Mouse (Mus musculus): ENCODE data around the gene Olfr1257. TPM values are rescaled to one million over a fixed set of nuclear protein-coding genes. Genes with fewer than 3 reads are reported as not detected.
"Not testable (repeated sequence)": the region's sequence is repeated elsewhere in the genome, so short reads cannot be mapped to it uniquely, and the experiment has no call there.

The Olfr1257 gene
- polyA plus RNA-seq (2012; rRNA removed): not detected in 2 replicates

DNA sequence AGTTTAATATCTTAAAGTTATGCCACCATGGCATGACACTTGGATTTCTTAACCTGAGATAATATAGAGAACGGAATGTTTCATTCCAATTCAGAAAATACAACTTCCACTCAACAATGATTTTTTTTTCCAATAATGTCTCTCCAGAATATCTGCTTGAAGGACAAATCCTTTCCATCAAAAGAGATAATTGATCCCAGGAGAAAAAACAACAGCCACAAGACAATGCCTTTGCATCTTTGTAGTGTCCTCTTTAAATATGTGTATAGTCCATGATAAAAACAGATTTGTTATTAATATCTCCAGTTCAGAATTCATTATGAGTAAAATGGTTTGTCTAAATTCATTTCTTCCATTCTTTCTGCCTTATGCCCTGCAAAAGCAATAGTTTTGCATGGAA, at the start of gene Olfr1257:
Gene Olfr1257 (plus strand): TSS at position 301 of the 400 bp plus-strand sequence.
- DNase-seq (ENCODE audit: extremely low spot score in 1 of 2, low spot score in 1 of 2): no peak

DNA sequence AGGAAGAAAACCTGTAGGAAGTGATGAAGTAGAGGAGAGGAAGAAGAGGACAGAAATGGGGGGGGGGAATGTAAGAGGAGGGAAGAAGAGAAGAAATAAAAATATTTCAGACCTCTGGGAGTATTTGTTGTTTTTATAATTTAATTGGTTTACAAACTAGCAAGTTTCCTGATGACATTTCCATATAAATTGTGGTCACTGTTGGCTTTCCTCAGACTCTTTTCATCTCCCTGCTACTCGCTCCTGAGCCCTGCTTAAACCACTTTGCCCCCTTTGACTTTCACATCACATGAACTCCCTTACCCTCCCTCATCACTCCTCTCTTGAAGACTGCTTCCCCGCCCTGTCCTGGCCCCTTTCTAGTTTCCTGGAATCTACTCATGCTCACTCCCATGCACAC, 36.8 kb upstream of the Olfr1257 start, which contains the start of gene Olfr1256:
Gene Olfr1256 (minus strand): TSS at position 101 of the 400 bp plus-strand sequence.
- DNase-seq (ENCODE audit: extremely low spot score in 1 of 2, low spot score in 1 of 2): no peak

DNA sequence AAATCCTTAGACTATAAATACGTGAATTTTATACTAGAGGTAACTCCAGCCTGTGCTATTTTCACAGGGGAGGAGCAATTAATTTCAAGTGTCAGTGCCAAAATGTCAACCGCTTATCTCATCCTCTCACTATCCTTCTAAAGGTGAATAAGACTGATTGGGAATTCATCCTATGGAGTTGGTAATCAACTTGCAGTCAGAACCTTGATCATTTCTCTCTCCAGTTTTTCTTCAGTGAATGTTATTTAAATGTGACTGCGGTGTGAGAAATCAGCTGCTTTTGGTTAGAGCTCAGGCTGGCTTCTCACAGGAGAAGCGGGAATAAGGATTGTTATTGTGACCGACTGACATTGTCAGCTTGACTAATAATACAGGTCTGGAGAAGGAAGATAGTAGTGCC, 30.1 kb upstream of the Olfr1257 start, which contains the start of gene Olfr48:
Gene Olfr48 (minus strand): TSS at position 101 of the 400 bp plus-strand sequence.
- DNase-seq (ENCODE audit: extremely low spot score in 1 of 2, low spot score in 1 of 2): no peak

DNA sequence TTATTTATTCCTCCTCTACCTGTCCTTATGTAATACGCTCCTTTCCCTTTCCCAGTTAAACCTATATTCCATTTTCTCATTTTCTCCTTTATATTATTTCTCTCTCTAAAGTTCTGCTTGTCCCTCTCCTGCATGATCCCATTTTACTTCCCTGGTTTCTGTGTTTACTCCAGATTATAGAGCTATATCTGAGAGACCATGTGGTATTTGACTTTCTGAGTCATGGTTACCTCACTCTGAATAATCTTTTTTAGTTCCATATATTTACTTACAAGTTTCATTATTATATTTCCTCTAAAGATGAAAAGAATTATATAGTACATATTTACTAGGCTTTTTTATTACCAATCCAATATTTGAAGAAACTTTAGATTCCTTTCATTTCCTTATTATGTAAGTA, 29.0 kb upstream of the Olfr1257 start:
- DNase-seq (ENCODE audit: extremely low spot score in 1 of 2, low spot score in 1 of 2): no peak

DNA sequence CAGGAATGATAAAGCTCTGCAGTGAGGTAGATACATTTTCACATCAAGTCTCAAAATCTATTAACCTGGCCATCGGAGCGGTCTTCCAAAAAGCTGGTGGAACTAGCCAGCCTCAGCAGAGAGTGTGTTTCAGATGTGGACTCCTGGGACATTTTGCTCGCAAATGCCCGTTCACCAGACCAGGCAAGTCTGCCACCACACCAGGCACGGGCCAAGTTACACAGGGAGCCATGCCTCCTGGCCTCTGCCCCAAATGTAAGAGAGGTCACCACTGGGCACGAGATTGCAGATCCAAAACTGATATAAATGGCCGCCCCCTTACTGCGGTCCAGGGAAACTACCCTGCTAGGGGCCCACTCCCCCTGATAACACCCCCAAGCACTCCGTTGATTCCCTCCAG, 34.4 kb downstream of the Olfr1257 start:
- not testable (repeated sequence) for DNase-seq (ENCODE audit: extremely low spot score in 1 of 2, low spot score in 1 of 2)

DNA sequence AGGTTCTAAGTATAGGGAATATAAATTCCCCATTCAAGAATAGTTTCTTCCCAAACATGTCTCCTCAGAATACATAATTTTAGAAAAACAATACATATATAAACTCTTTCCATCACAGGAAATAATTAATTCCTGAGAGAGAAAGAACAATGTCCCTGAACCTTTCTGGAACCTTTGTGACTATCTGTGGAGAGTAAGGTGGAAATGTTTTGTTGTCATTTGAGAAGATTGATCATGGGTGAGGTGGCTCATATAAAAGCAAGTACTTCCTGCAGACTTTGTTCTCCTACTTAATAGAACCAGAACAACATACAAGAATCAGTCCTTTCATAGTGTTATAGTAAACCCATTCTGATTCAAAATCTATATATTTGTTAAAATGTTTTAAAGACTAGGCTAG, 48.8 kb downstream of the Olfr1257 start, which contains the start of gene Olfr1258:
Gene Olfr1258 (plus strand): TSS at position 301 of the 400 bp plus-strand sequence.
- DNase-seq (ENCODE audit: extremely low spot score in 1 of 2, low spot score in 1 of 2): no peak

Other genes starting within 250 kb of the Olfr1257 start
- not detected in 2 replicates for gene Olfr1249, start 243.5 kb upstream of the Olfr1257 start, polyA plus RNA-seq (2012; rRNA removed)
- not detected in 2 replicates for gene Olfr1250, start 217.0 kb upstream of the Olfr1257 start, polyA plus RNA-seq (2012; rRNA removed)
- gene Olfr1251, start 206.5 kb upstream of the Olfr1257 start, polyA plus RNA-seq (2012; rRNA removed): not detected in 2 replicates
- 0.06 TPM in 1 of 2 replicates, not detected in the other for gene Olfr1252, start 153.4 kb upstream of the Olfr1257 start, polyA plus RNA-seq (2012; rRNA removed)
- gene Olfr1253, start 121.3 kb upstream of the Olfr1257 start, polyA plus RNA-seq (2012; rRNA removed): not detected in 2 replicates
- 0.25 TPM in 1 of 2 replicates, not detected in the other for gene Olfr1254, start 84.8 kb upstream of the Olfr1257 start, polyA plus RNA-seq (2012; rRNA removed)
- gene Olfr1255, start 66.4 kb upstream of the Olfr1257 start, polyA plus RNA-seq (2012; rRNA removed): not detected in 2 replicates
- not detected in 2 replicates for gene Olfr1256, start 36.9 kb upstream of the Olfr1257 start, polyA plus RNA-seq (2012; rRNA removed)
- not detected in 2 replicates for gene Olfr48, start 30.2 kb upstream of the Olfr1257 start, polyA plus RNA-seq (2012; rRNA removed)
- gene Olfr1258, start 48.9 kb downstream of the Olfr1257 start, polyA plus RNA-seq (2012; rRNA removed): not detected in 2 replicates
- gene Olfr1259, start 70.2 kb downstream of the Olfr1257 start, polyA plus RNA-seq (2012; rRNA removed): 0.06 TPM in 1 of 2 replicates, not detected in the other
- gene Olfr1260, start 95.9 kb downstream of the Olfr1257 start, polyA plus RNA-seq (2012; rRNA removed): not detected in 2 replicates
- gene Olfr1261, start 112.8 kb downstream of the Olfr1257 start, polyA plus RNA-seq (2012; rRNA removed): 0.11 TPM in 1 of 2 replicates, not detected in the other
- gene Olfr1262, start 121.7 kb downstream of the Olfr1257 start, polyA plus RNA-seq (2012; rRNA removed): not detected in 2 replicates
- not detected in 2 replicates for gene Olfr1263, start 133.7 kb downstream of the Olfr1257 start, polyA plus RNA-seq (2012; rRNA removed)
- not detected in 2 replicates for gene Olfr1264, start 147.1 kb downstream of the Olfr1257 start, polyA plus RNA-seq (2012; rRNA removed)
- not detected in 2 replicates for gene Olfr1265, start 156.9 kb downstream of the Olfr1257 start, polyA plus RNA-seq (2012; rRNA removed)
- not detected in 2 replicates for gene Olfr140, start 185.2 kb downstream of the Olfr1257 start, polyA plus RNA-seq (2012; rRNA removed)
- not detected in 2 replicates for gene Olfr1269, start 243.0 kb downstream of the Olfr1257 start, polyA plus RNA-seq (2012; rRNA removed)

All from frontal cortex, adult 2 months (tissue).